Mouse (Mus musculus) heart, adult 2 months (tissue): Measurements from ENCODE around the gene Rnf43. TPM values are rescaled to one million over a fixed set of nuclear protein-coding genes. Genes with fewer than 3 reads are reported as not detected.

ENCODE experiments used
- DNase-seq, 2 experiments: peaks; one replicate each; pipeline ENCODE4 v3.0.0; 2021
- H3K27ac ChIP-seq: fragments of 200-600 bp; 2 replicates; pipeline ENCODE4 v1.8.1; 2022
- H3K27me3 ChIP-seq: fragments of 200-500 bp; 2 replicates; pipeline ENCODE4 v1.6.1; 2012; ENCODE audit warnings: mild to moderate bottlenecking, low read length, inconsistent platforms, mixed read lengths; ENCODE audit not compliant: control insufficient read depth, insufficient read depth
- H3K36me3 ChIP-seq: fragments of 200-500 bp; 2 replicates; pipeline ENCODE4 v1.6.1; 2012; ENCODE audit warnings: low read length, inconsistent platforms; ENCODE audit not compliant: control insufficient read depth, insufficient read depth
- H3K4me1 ChIP-seq: fragments of 200-500 bp; 2 replicates; pipeline ENCODE4 v1.6.1; 2011; ENCODE audit warnings: low read length; ENCODE audit not compliant: control insufficient read depth, insufficient read depth
- H3K4me3 ChIP-seq: fragments of 200-600 bp; 2 replicates; pipeline ENCODE4 v1.8.1; 2022
- H3K79me2 ChIP-seq: fragments of 200-500 bp; replicated peaks from 2 replicates; pipeline ENCODE4 v1.6.1; 2012; ENCODE audit warnings: mild to moderate bottlenecking, inconsistent platforms, low read length, moderate library complexity, mixed read lengths; ENCODE audit not compliant: control insufficient read depth, insufficient read depth
- H3K9ac ChIP-seq: fragments of 200-500 bp; 2 replicates; pipeline ENCODE4 v1.6.1; 2012; ENCODE audit warnings: low read depth, mild to moderate bottlenecking, control low read depth, inconsistent platforms, low read length, mixed read lengths
- CTCF ChIP-seq: fragments of 200-600 bp; IDR thresholded peaks from 2 replicates; pipeline ENCODE4 v1.8.1; 2022; ENCODE audit warnings: antibody characterized with exemption, mild to moderate bottlenecking, moderate library complexity
- EP300 ChIP-seq: fragments of 200-500 bp; IDR thresholded peaks from 2 replicates; pipeline ENCODE4 v1.6.1; 2011; ENCODE audit warnings: low read depth, low read length, control low read depth; ENCODE audit not compliant: insufficient read depth
- POLR2A ChIP-seq: fragments of 200-500 bp; IDR thresholded peaks from 2 replicates; pipeline ENCODE4 v1.6.1; 2011; ENCODE audit warnings: mild to moderate bottlenecking, low read depth, low read length, control low read depth; ENCODE audit not compliant: insufficient read depth
- WGBS: fragments of 180-500 bp; shearing (Covaris S2); methylation state at CpG from one replicate; pipeline ENCODE4 v1.1.7; 2018; 5-methylcytosine and 5-hydroxymethylcytosine counted together
- intact Hi-C: fragments of 180-260 bp; cut with DNase I; formaldehyde crosslinking; loops from one replicate; pipeline ENCODE4 v1.15.1; 2025
- polyA plus RNA-seq: library from polyadenylated mRNA; depleted of rRNA; stranded (reverse); fragments of >200 nt; gene quantifications from 2 replicates; pipeline ENCODE4 v1.2.3, GENCODE M21; 2012
- total RNA-seq, 2 experiments: library from RNA; stranded (reverse); gene quantifications; 2 replicates each; pipeline ENCODE4 v1.2.3; 2021

Gene Rnf43
- total and polyA plus RNA-seq, 3 experiments = 0.31 to 0.45 (median 0.42) TPM

GRCm38 (mm10) chr11:87710262-87710615 is 47.7 kb downstream of the Rnf43 start:
- WGBS = 48% methylated on average over 7 of the region's 7 CpGs
- H3K79me2 ChIP-seq = no peaks in the 10 kb centered on the region
- H3K4me1 ChIP-seq = no peaks in the 10 kb centered on the region
- H3K4me3 ChIP-seq = no peak overlapping the region
- TF ChIP-seq EP300 (no peak), CTCF (no peak), POLR2A (no peak)
- H3K27ac ChIP-seq = no peak overlapping the region
- DNase-seq = no peak
- no peaks in the 10 kb centered on the region for H3K36me3 ChIP-seq
- no peak overlapping the region for H3K9ac ChIP-seq
- intact Hi-C loops = no loop called here
- H3K27me3 ChIP-seq = no peaks in the 10 kb centered on the region; the same call in 1 of the 2 replicates

- no peak overlapping the region for H3K9ac ChIP-seq
- no peak for DNase-seq
- H3K36me3 ChIP-seq = no peaks in the 10 kb centered on the region
- intact Hi-C loops = no loop called here
- no peaks in the 10 kb centered on the region for H3K4me1 ChIP-seq
- TF ChIP-seq POLR2A (no peak), EP300 (no peak), CTCF (no peak)
- no peak overlapping the region for H3K27ac ChIP-seq
- H3K4me3 ChIP-seq = no peak overlapping the region
- H3K27me3 ChIP-seq = no peaks in the 10 kb centered on the region; the same call in 1 of the 2 replicates
- 58% methylated on average over 4 of the region's 4 CpGs for whole genome bisulfite sequencing
- H3K79me2 ChIP-seq = no peaks in the 10 kb centered on the region
These were observed 49.7 kb downstream of the Rnf43 start for GRCm38 (mm10) chr11:87712188-87712587.

- no peaks in the 10 kb centered on the region for H3K36me3 ChIP-seq
- H3K9ac ChIP-seq = no peak overlapping the region
- no peaks in the 10 kb centered on the region for H3K79me2 ChIP-seq
- H3K4me3 ChIP-seq = no peak overlapping the region
- no peaks in the 10 kb centered on the region; the same call in 1 of the 2 replicates for H3K27me3 ChIP-seq
- DNase-seq = no peak
- no peak overlapping the region for H3K27ac ChIP-seq
- H3K4me1 ChIP-seq = no peaks in the 10 kb centered on the region
- TF ChIP-seq POLR2A (no peak), CTCF (no peak)
- intact Hi-C loops = no loop called here
- WGBS = 83% methylated on average over 4 of the region's 4 CpGs
These were observed 53.5 kb downstream of the Rnf43 start for GRCm38 (mm10) chr11:87715999-87716398.

GRCm38 (mm10) chr11:87719526-87719925 is 57.0 kb downstream of the Rnf43 start:
- no peaks in the 10 kb centered on the region for H3K79me2 ChIP-seq
- no peaks in the 10 kb centered on the region; the same call in 1 of the 2 replicates for H3K27me3 ChIP-seq
- H3K36me3 ChIP-seq = no peaks in the 10 kb centered on the region
- WGBS = 73% methylated on average over 7 of the region's 7 CpGs
- H3K27ac ChIP-seq = no peak overlapping the region
- H3K4me1 ChIP-seq = no peaks in the 10 kb centered on the region
- no peak overlapping the region for H3K9ac ChIP-seq
- DNase-seq = no peak
- intact Hi-C loops = no loop called here
- no peak overlapping the region for H3K4me3 ChIP-seq
- no peak for TF ChIP-seq POLR2A
- TF ChIP-seq EP300 = no peak
- TF ChIP-seq CTCF = no peak

- H3K27me3 ChIP-seq = no peaks in the 10 kb centered on the region; the same call in 1 of the 2 replicates
- no peak overlapping the region for H3K9ac ChIP-seq
- TF ChIP-seq POLR2A (no peak), CTCF (no peak), EP300 (no peak)
- H3K4me1 ChIP-seq = no peaks in the 10 kb centered on the region
- no peak overlapping the region for H3K27ac ChIP-seq
- no peaks in the 10 kb centered on the region for H3K36me3 ChIP-seq
- DNase-seq = no peak
- no peak overlapping the region for H3K4me3 ChIP-seq
- no peaks in the 10 kb centered on the region for H3K79me2 ChIP-seq
- intact Hi-C loops = no loop called here
- WGBS = 53% methylated on average over 9 of the region's 9 CpGs
These were observed 57.8 kb downstream of the Rnf43 start for GRCm38 (mm10) chr11:87720324-87720723.

- H3K4me1 ChIP-seq = no peaks in the 10 kb centered on the region
- no peak overlapping the region for H3K9ac ChIP-seq
- no peak overlapping the region for H3K27ac ChIP-seq
- H3K27me3 ChIP-seq = no peaks in the 10 kb centered on the region; the same call in 1 of the 2 replicates
- DNase-seq = no peak
- H3K4me3 ChIP-seq = no peak overlapping the region
- no peaks in the 10 kb centered on the region for H3K79me2 ChIP-seq
- intact Hi-C loops = no loop called here
- 66% methylated on average over 9 of the region's 9 CpGs for WGBS
- no peaks in the 10 kb centered on the region for H3K36me3 ChIP-seq
- TF ChIP-seq POLR2A = no peak
These were observed 58.3 kb downstream of the Rnf43 start for GRCm38 (mm10) chr11:87720839-87721238.
